Comparison of ENCODE assay signal across 8 mouse cellular contexts in genomic region chr10:111515071-111516010, GRCm38 (mm10). TPM values are rescaled to one million over a fixed set of nuclear protein-coding genes. Genes with fewer than 3 reads are reported as not detected.
DNase-seq lines count a peak whose midpoint lies in the region; ATAC-seq and TF ChIP-seq lines count a peak whose summit lies in the region.
"Had no signal": no experiment of that assay in that cellular context is flagged by ENCODE, and none has a peak within 500 bp of the region (broad histone marks: within the 10 kb centered on the region; RNA-seq: fewer than 3 reads in every experiment).

No protein-coding gene starts in this region.

- TF ChIP-seq RAD21 in CH12.LX (IDR thresholded peaks at IDR 0.05; ENCODE audit: low read depth, low read length), result no peak

- no peak for ATAC-seq in heart, postnatal 0 days (ENCODE audit: insufficient read depth, low read depth)
- peak; percentile 43 for ATAC-seq in intestine, embryonic 16.5 days

- peak overlapping the region; percentile 51; the same call in 1 of the 2 replicates for H3K27ac ChIP-seq in heart, postnatal 0 days (ENCODE audit: low read depth)
- H3K27ac ChIP-seq in CH12.LX (ENCODE audit: insufficient read depth, low read depth) (peak overlapping the region; percentile 35), macrophage (peak overlapping the region; percentile 69)
- H3K27ac ChIP-seq in intestine, embryonic 16.5 days (ENCODE audit: low read length), result peak overlapping the region; percentile 53

- TF ChIP-seq CTCF in heart, postnatal 0 days (IDR thresholded peaks at IDR 0.05; ENCODE audit: low read depth), result no peak
- TF ChIP-seq CTCF in CH12.LX (conservative IDR thresholded peaks at IDR 0.05 in 1 of 2, IDR thresholded peaks at IDR 0.05 in 1 of 2; ENCODE audit: low read depth in 2 of 2, low read length in 2 of 2), result no peak

- WGBS in heart, postnatal 0 days, result 68% methylated on average over 17 of the region's 17 CpGs
- WGBS in intestine, embryonic 16.5 days, result 72% methylated on average over 17 of the region's 17 CpGs
- 94% methylated on average over 17 of the region's 17 CpGs for WGBS in macrophage (ENCODE audit: missing documents)

- H3K36me3 ChIP-seq in heart, postnatal 0 days (replicated peaks; ENCODE audit: control insufficient read depth, insufficient read depth, low read length), result no peaks in the 10 kb centered on the region
- H3K36me3 ChIP-seq in CH12.LX (replicated peaks in 1 of 2; ENCODE audit: control insufficient read depth in 1 of 2, insufficient read depth in 1 of 2, low read length in 1 of 2) (no peaks in the 10 kb centered on the region), macrophage (ENCODE audit: inconsistent target) (no peaks in the 10 kb centered on the region)
- no peaks in the 10 kb centered on the region for H3K36me3 ChIP-seq in intestine, embryonic 16.5 days (ENCODE audit: control insufficient read depth, insufficient read depth, low read length)
- H3K36me3 ChIP-seq: embryonic facial prominence, embryonic 12.5 days had no signal

- H3K9me3 ChIP-seq in heart, postnatal 0 days (replicated peaks; ENCODE audit: control insufficient read depth, low read length), result no peaks in the 10 kb centered on the region
- no peaks in the 10 kb centered on the region for H3K9me3 ChIP-seq in CH12.LX (replicated peaks; ENCODE audit: low read length)
- no peaks in the 10 kb centered on the region for H3K9me3 ChIP-seq in intestine, embryonic 16.5 days (ENCODE audit: control insufficient read depth, low read length)
- H3K9me3 ChIP-seq: embryonic facial prominence, embryonic 12.5 days had no signal

- no peak for DNase-seq in heart, postnatal 0 days (ENCODE audit: low spot score)
- DNase-seq in heart, adult 9 months (ENCODE audit: low spot score in 2 of 2), result no peak
- no peak for DNase-seq in CH12.LX (ENCODE audit: extremely low read depth)
- DNase-seq in left cerebral cortex, adult 18-20 months (ENCODE audit: low spot score in 2 of 2), result no peak
- no peak for DNase-seq in spleen, postnatal 4 days (ENCODE audit: low spot score in 2 of 2)

- no peak overlapping the region for H3K4me3 ChIP-seq in heart, postnatal 0 days (ENCODE audit: low read depth, low read length)
- H3K4me3 ChIP-seq in CH12.LX (replicated peaks in 1 of 3; ENCODE audit: low read depth in 2 of 3, low read length in 2 of 3, poor library complexity in 1 of 3), result peak overlapping the region in 1 of 3 experiments; percentile 13
- H3K4me3 ChIP-seq in intestine, embryonic 16.5 days (ENCODE audit: low read length), result no peak overlapping the region
- no peak overlapping the region for H3K4me3 ChIP-seq in macrophage (ENCODE audit: inconsistent target)
- H3K4me3 ChIP-seq: embryonic facial prominence, embryonic 12.5 days had no signal

- TF ChIP-seq POLR2A in CH12.LX (IDR thresholded peaks at IDR 0.05; ENCODE audit: low read depth, low read length), result no peak

- H3K27me3 ChIP-seq in heart, postnatal 0 days (ENCODE audit: control insufficient read depth, insufficient read depth, low read length), result no peaks in the 10 kb centered on the region
- H3K27me3 ChIP-seq in CH12.LX (replicated peaks), result no peaks in the 10 kb centered on the region
- H3K27me3 ChIP-seq in intestine, embryonic 16.5 days (replicated peaks; ENCODE audit: control insufficient read depth, insufficient read depth, low read length), result no peaks in the 10 kb centered on the region
- H3K27me3 ChIP-seq: embryonic facial prominence, embryonic 12.5 days had no signal

- in situ Hi-C loops in CH12.LX (cut with MboI; ENCODE audit: low pct_ligation_motif_present, low pct_unique_long_range_greater_than_20kb, low sequenced_read_pairs), result loop anchor here (25.0 kb wide), 2 partner anchors 122 to 222 kb away; no protein-coding TSS in a partner anchor

- no peaks in the 10 kb centered on the region for H3K79me2 ChIP-seq in CH12.LX (replicated peaks; ENCODE audit: control insufficient read depth, extremely low read depth, insufficient read depth, poor library complexity, severe bottlenecking)
- H3K79me2 ChIP-seq in macrophage (ENCODE audit: inconsistent target), result no peaks in the 10 kb centered on the region

- dilution Hi-C loops in CH12.LX (cut with MboI; ENCODE audit: extremely low pct_ligation_motif_present, extremely low pct_unique_long_range_greater_than_20kb, low sequenced_read_pairs), result no loop called here

- 0 out of 2 replicates have a peak overlapping the region, but pooled peaks have one; percentile 26 for H3K4me2 ChIP-seq in heart, postnatal 0 days (ENCODE audit: low read depth, low read length)
- H3K4me2 ChIP-seq in CH12.LX (ENCODE audit: insufficient read depth, low read depth, poor library complexity, severe bottlenecking), result peak overlapping the region; percentile 95
- 0 out of 2 replicates have a peak overlapping the region, but pooled peaks have one; percentile 3 for H3K4me2 ChIP-seq in intestine, embryonic 16.5 days (ENCODE audit: low read depth, low read length)

- no peak overlapping the region for H3K9ac ChIP-seq in heart, postnatal 0 days (replicated peaks; ENCODE audit: low read depth, low read length)
- no peak overlapping the region for H3K9ac ChIP-seq in CH12.LX (ENCODE audit: insufficient read depth, low read depth)
- H3K9ac ChIP-seq in intestine, embryonic 16.5 days (ENCODE audit: low read depth, low read length), result no peak overlapping the region
- H3K9ac ChIP-seq: embryonic facial prominence, embryonic 12.5 days had no signal

- no peak for TF ChIP-seq EP300 in heart, postnatal 0 days (IDR thresholded peaks at IDR 0.05; ENCODE audit: low read depth)
- TF ChIP-seq EP300 in CH12.LX (IDR thresholded peaks at IDR 0.05; ENCODE audit: low read length), result no peak

- peaks cover 17% of the 10 kb centered on the region for H3K4me1 ChIP-seq in heart, postnatal 0 days (ENCODE audit: control insufficient read depth, insufficient read depth)
- H3K4me1 ChIP-seq in CH12.LX (ENCODE audit: control insufficient read depth in 1 of 2, insufficient read depth in 2 of 2), result peaks cover 12 to 46% of the 10 kb centered on the region in 2 experiments
- peaks cover 24% of the 10 kb centered on the region for H3K4me1 ChIP-seq in intestine, embryonic 16.5 days (ENCODE audit: control insufficient read depth, insufficient read depth, low read length)

TF ChIP-seq in CH12.LX, 34 proteins besides CTCF, POLR2A, EP300 and RAD21:
- no peak for TF ChIP-seq JUN (IDR thresholded peaks at IDR 0.05; ENCODE audit: insufficient read depth, low read depth, low read length)
- TF ChIP-seq NELFE (IDR thresholded peaks at IDR 0.05; ENCODE audit: low read depth, low read length), result no peak
- TF ChIP-seq TCF12 (IDR thresholded peaks at IDR 0.05; ENCODE audit: low read depth, low read length), result no peak
- TF ChIP-seq ZNF384 (IDR thresholded peaks at IDR 0.05; ENCODE audit: low read depth, low read length), result no peak
- no peak; the same call in 1 of the 2 replicates for TF ChIP-seq IRF4 (IDR thresholded peaks at IDR 0.05; ENCODE audit: low read depth, low read length)
- no peak for TF ChIP-seq USF1 (IDR thresholded peaks at IDR 0.05; ENCODE audit: low read depth, low read length)
- TF ChIP-seq JUND (conservative IDR thresholded peaks at IDR 0.05; ENCODE audit: low read depth, low read length), result no peak
- TF ChIP-seq ZMIZ1 (IDR thresholded peaks at IDR 0.05; ENCODE audit: low read depth, low read length), result no peak
- no peak for TF ChIP-seq CHD2 (IDR thresholded peaks at IDR 0.05; ENCODE audit: low read length)
- TF ChIP-seq USF2 (conservative IDR thresholded peaks at IDR 0.05; ENCODE audit: low read depth, low read length), result no peak
- no peak for TF ChIP-seq BHLHE40 (IDR thresholded peaks at IDR 0.05; ENCODE audit: low read depth, low read length)
- no peak for TF ChIP-seq MYC (IDR thresholded peaks at IDR 0.05; ENCODE audit: low read depth, low read length)
- no peak for TF ChIP-seq MAX (IDR thresholded peaks at IDR 0.05; ENCODE audit: low read length)
- no peak for TF ChIP-seq NRF1 (IDR thresholded peaks at IDR 0.05; ENCODE audit: low read depth, low read length)
- TF ChIP-seq PAX5 (IDR thresholded peaks at IDR 0.05; ENCODE audit: low read length), result no peak
- no peak for TF ChIP-seq ZC3H11A (IDR thresholded peaks at IDR 0.05; ENCODE audit: low read depth, low read length)
- TF ChIP-seq MEF2A (IDR thresholded peaks at IDR 0.05; ENCODE audit: borderline replicate concordance, low read depth, low read length), result no peak
- TF ChIP-seq SIN3A (IDR thresholded peaks at IDR 0.05; ENCODE audit: low read length), result no peak

RNA-seq across cellular contexts. Expression of gene Phlda1, which starts 9.3 kb away (rescaled TPM):
- 3.0 and 15.5 TPM in 2 replicates for total RNA-seq in heart, postnatal 0 days (2014; rRNA removed; ENCODE audit: low replicate concordance)
- polyA plus RNA-seq in heart, postnatal 0 days (2015; fragmentation: Nextera tagmentation; extraction: Ambion mirVana), result 26.3 and 27.2 TPM in 2 replicates
- total RNA-seq in CH12.LX (2012; rRNA removed) (1.9 and 2.5 TPM in 2 replicates), CH12.LX (2014; rRNA removed) (0.99 and 2.1 TPM in 2 replicates)
- polyA plus RNA-seq in CH12.LX (2012; ENCODE audit: insufficient read length, low read depth) (7.0 and 11.6 TPM in 2 replicates), macrophage (2018) (1.2 to 6.7 TPM (median 2.1 TPM) in 3 replicates)
- polyA plus RNA-seq in intestine, embryonic 16.5 days (2015; fragmentation: Nextera tagmentation; extraction: Ambion mirVana), result 31.9 and 32.2 TPM in 2 replicates
- 100 to 1,000 TPM in 1 of 26 experiments, 10 to 100 TPM in 11, 1 to 10 TPM in 14; 1.0 to 104 (median 7.6) TPM for total RNA-seq in macrophage (2018; cell fraction: chromatin; rRNA removed)
- 10 to 100 TPM in 11 of 26 experiments, 1 to 10 TPM in 13, under 1 TPM in 2; 0.55 to 84.7 (median 5.9) TPM for total RNA-seq in macrophage (2018; cell fraction: cytosol; rRNA removed)
- 100 to 1,000 TPM in 2 of 26 experiments, 10 to 100 TPM in 13, 1 to 10 TPM in 10, under 1 TPM in 1; 0.83 to 132 (median 11.9) TPM for total RNA-seq in macrophage (2018; cell fraction: nucleus; rRNA removed)
- 10 to 100 TPM; 39.6 to 40.9 TPM for total RNA-seq in left cerebral cortex, adult 18-20 months (2021)

RNA-seq across cellular contexts. Expression of gene Nap1l1, which starts 42.3 kb away (rescaled TPM):
- 15.5 and 22.8 TPM in 2 replicates for total RNA-seq in heart, postnatal 0 days (2014; rRNA removed; ENCODE audit: low replicate concordance)
- 64.2 and 64.5 TPM in 2 replicates for polyA plus RNA-seq in heart, postnatal 0 days (2015; fragmentation: Nextera tagmentation; extraction: Ambion mirVana)
- total RNA-seq in CH12.LX (2012; rRNA removed) (196 and 231 TPM in 2 replicates), CH12.LX (2014; rRNA removed) (360 and 392 TPM in 2 replicates)
- polyA plus RNA-seq in CH12.LX (2012; ENCODE audit: insufficient read length, low read depth) (1,279 and 1,342 TPM in 2 replicates), macrophage (2018) (135 to 333 TPM (median 303 TPM) in 3 replicates)
- polyA plus RNA-seq in intestine, embryonic 16.5 days (2015; fragmentation: Nextera tagmentation; extraction: Ambion mirVana), result 118 and 140 TPM in 2 replicates
- 100 to 1,000 TPM in 6 of 26 experiments, 10 to 100 TPM in 20; 31.0 to 122 (median 62.7) TPM for total RNA-seq in macrophage (2018; cell fraction: chromatin; rRNA removed)
- total RNA-seq in macrophage (2018; cell fraction: cytosol; rRNA removed), result 100 to 1,000 TPM in 16 of 26 experiments, 10 to 100 TPM in 10; 81.5 to 151 (median 109) TPM
- 100 to 1,000 TPM in 2 of 26 experiments, 10 to 100 TPM in 24; 36.7 to 168 (median 52.9) TPM for total RNA-seq in macrophage (2018; cell fraction: nucleus; rRNA removed)
- 100 to 1,000 TPM; 234 to 248 TPM for total RNA-seq in left cerebral cortex, adult 18-20 months (2021)

Comparison
In these comparisons a context has a peak if more than half of its experiments do, and no peak if none do; other contexts are left out.
1. H3K4me2 ChIP-seq: peak in every context shown above with its lines; median percentile 95 in CH12.LX; 26 in heart, postnatal 0 days; 3 in intestine, embryonic 16.5 days.